10 mouse cellular contexts compared by ENCODE assay signal in the genomic region with DNA sequence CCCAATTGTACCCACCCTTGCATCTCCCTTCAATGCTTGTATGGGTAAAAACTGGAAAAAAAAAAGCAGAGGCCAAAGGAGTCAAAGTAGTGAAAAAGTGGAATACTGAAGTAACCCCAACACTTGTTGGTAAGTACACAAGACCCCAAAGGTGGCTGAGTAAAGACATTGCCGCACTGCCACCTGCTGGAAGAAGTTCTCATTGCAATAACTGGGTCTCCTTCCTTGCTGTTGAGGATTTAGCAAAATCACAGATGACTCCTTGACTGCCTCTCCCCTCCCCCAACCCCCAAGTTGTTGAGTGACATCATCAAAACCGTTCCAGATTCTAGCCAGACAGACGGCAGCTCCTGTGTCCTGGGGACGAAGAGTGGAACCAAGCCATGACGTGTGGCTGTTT.
DNase-seq lines count a peak whose midpoint lies in the region; ATAC-seq and TF ChIP-seq lines count a peak whose summit lies in the region.
"Had no signal": no experiment of that assay in that cellular context is flagged by ENCODE, and none has a peak within 500 bp of the region (broad histone marks: within the 10 kb centered on the region; RNA-seq: fewer than 3 reads in every experiment).

No protein-coding gene starts in this region.

- no peak overlapping the region for H3K27ac ChIP-seq in heart, adult 2 months
- H3K27ac ChIP-seq in heart, embryonic 10.5 days, result no peak overlapping the region
- H3K27ac ChIP-seq: embryonic facial prominence, embryonic 12.5 days; liver, embryonic 15.5 days had no signal

- TF ChIP-seq EP300 in heart, adult 2 months (IDR thresholded peaks at IDR 0.05; ENCODE audit: insufficient read depth, low read depth, low read length), result no peak

- intact Hi-C loops in heart, adult 2 months (cut with DNase I), result loop anchor here (1.0 to 2.0 kb wide), 2 partner anchors 234 to 285 kb away; no protein-coding TSS in a partner anchor

- H3K9me3 ChIP-seq in heart, embryonic 10.5 days, result no peaks in the 10 kb centered on the region
- H3K9me3 ChIP-seq: embryonic facial prominence, embryonic 12.5 days; liver, embryonic 15.5 days had no signal

- no peaks in the 10 kb centered on the region for H3K36me3 ChIP-seq in heart, adult 2 months (ENCODE audit: control insufficient read depth, insufficient read depth, low read length)
- no peaks in the 10 kb centered on the region for H3K36me3 ChIP-seq in heart, embryonic 10.5 days
- H3K36me3 ChIP-seq: embryonic facial prominence, embryonic 12.5 days; liver, embryonic 15.5 days had no signal

- H3K27me3 ChIP-seq in heart, adult 2 months (ENCODE audit: control insufficient read depth, insufficient read depth, low read length), result no peaks in the 10 kb centered on the region
- H3K27me3 ChIP-seq in heart, embryonic 10.5 days (ENCODE audit: insufficient read depth, poor library complexity, severe bottlenecking), result peaks cover 18% of the 10 kb centered on the region
- H3K27me3 ChIP-seq: embryonic facial prominence, embryonic 12.5 days; liver, embryonic 15.5 days had no signal

- no peak overlapping the region for H3K9ac ChIP-seq in heart, adult 2 months (ENCODE audit: low read depth, low read length)
- H3K9ac ChIP-seq: embryonic facial prominence, embryonic 12.5 days; liver, embryonic 15.5 days had no signal

- ATAC-seq in common myeloid progenitor, adult 5-6 weeks (replicated peaks; ENCODE audit: low read depth, poor library complexity, severe bottlenecking), result peak; percentile 44; the same call in 1 of the 2 replicates

- H3K4me3 ChIP-seq in heart, adult 2 months, result no peak overlapping the region
- H3K4me3 ChIP-seq in heart, embryonic 10.5 days, result no peak overlapping the region
- H3K4me3 ChIP-seq: embryonic facial prominence, embryonic 12.5 days; liver, embryonic 15.5 days had no signal

- no peak for TF ChIP-seq POLR2A in heart, adult 2 months (IDR thresholded peaks at IDR 0.05; ENCODE audit: insufficient read depth, low read depth, low read length)

- no peaks in the 10 kb centered on the region for H3K4me1 ChIP-seq in heart, adult 2 months (ENCODE audit: control insufficient read depth, insufficient read depth, low read length)
- peaks cover 13% of the 10 kb centered on the region; the same call in 1 of the 2 replicates for H3K4me1 ChIP-seq in heart, embryonic 10.5 days
- H3K4me1 ChIP-seq: embryonic facial prominence, embryonic 12.5 days; liver, embryonic 15.5 days had no signal

- 23% methylated on average over 5 of the region's 5 CpGs for WGBS in heart, adult 2 months
- 38% methylated on average over 5 of the region's 5 CpGs for whole genome bisulfite sequencing in heart, embryonic 10.5 days

- TF ChIP-seq CTCF in heart, adult 2 months (IDR thresholded peaks at IDR 0.05), result peak; percentile 84

- H3K79me2 ChIP-seq in heart, adult 2 months (replicated peaks; ENCODE audit: control insufficient read depth, insufficient read depth, low read length), result no peaks in the 10 kb centered on the region

- DNase-seq in heart, adult 2 months, result peak; percentile 20 to 63
- no peak for DNase-seq in heart, embryonic 10.5 days (ENCODE audit: low spot score)
- peak; percentile 44 for DNase-seq in A20 (ENCODE audit: low read depth, low spot score)
- DNase-seq in T-cell, adult 2 months (ENCODE audit: low spot score), result peak; percentile 13
- DNase-seq in layer of hippocampus, adult 18-20 months (ENCODE audit: low spot score in 2 of 2), result peak; percentile 52 to 80
- peak; percentile 71 for DNase-seq in lung, postnatal 14 days
- DNase-seq in thymus, adult 18-20 months, result peak; percentile 15 to 38
